Mouse (Mus musculus) midbrain, embryonic 14.5 days (tissue): Measurements from ENCODE around the gene Nop9. TPM values are rescaled to one million over a fixed set of nuclear protein-coding genes. Genes with fewer than 3 reads are reported as not detected.

ENCODE experiments used
- ATAC-seq: fragments of 200-750 bp; cut with Nextera tagmentation; 2 replicates; pipeline ENCODE4 v1.8.0; 2017; ENCODE audit warnings: moderate number of reproducible peaks, moderate library complexity; ENCODE audit not compliant: low FRiP score, low TSS enrichment
- DNase-seq: peaks from one replicate; pipeline ENCODE4 v3.0.0-alpha.2; 2015
- H3K27ac ChIP-seq: fragments of 300-500 bp; sonication (generic); replicated peaks from 2 replicates; pipeline ENCODE4 v1.5.1; 2014; ENCODE audit warnings: mild to moderate bottlenecking, low read depth, low read length, moderate library complexity
- H3K27me3 ChIP-seq: fragments of 300-500 bp; sonication (generic); 2 replicates; pipeline ENCODE4 v1.6.1; 2014; ENCODE audit warnings: low read length, control low read depth, mixed read lengths; ENCODE audit not compliant: control insufficient read depth, insufficient read depth
- H3K36me3 ChIP-seq: fragments of 300-500 bp; sonication (generic); 2 replicates; pipeline ENCODE4 v1.6.1; 2014; ENCODE audit warnings: low read length, control low read depth; ENCODE audit not compliant: control insufficient read depth, insufficient read depth
- H3K4me1 ChIP-seq: fragments of 300-500 bp; sonication (generic); 2 replicates; pipeline ENCODE4 v1.6.1; 2014; ENCODE audit warnings: mild to moderate bottlenecking, antibody characterized with exemption, low read length, control low read depth; ENCODE audit not compliant: control insufficient read depth, insufficient read depth
- H3K4me2 ChIP-seq: fragments of 300-500 bp; sonication (generic); 2 replicates; pipeline ENCODE4 v1.6.1; 2014; ENCODE audit warnings: mild to moderate bottlenecking, low read length, moderate library complexity
- H3K4me3 ChIP-seq: fragments of 300-500 bp; sonication (generic); replicated peaks from 2 replicates; pipeline ENCODE4 v1.5.1; 2014; ENCODE audit warnings: low read depth, low read length
- H3K9ac ChIP-seq: fragments of 300-500 bp; sonication (generic); replicated peaks from 2 replicates; pipeline ENCODE4 v1.6.1; 2014; ENCODE audit warnings: mild to moderate bottlenecking, low read length, moderate library complexity
- H3K9me3 ChIP-seq: fragments of 300-500 bp; sonication (generic); 2 replicates; pipeline ENCODE4 v1.6.1; 2016; ENCODE audit warnings: low read length, control low read depth, mixed read lengths; ENCODE audit not compliant: control insufficient read depth
- WGBS: fragments of 180-500 bp; shearing (Covaris S2); extraction: QIAGEN DNeasy Blood & Tissue Kit; methylation state at CpG from one replicate; pipeline ENCODE4 v1.1.7; 2014; 5-methylcytosine and 5-hydroxymethylcytosine counted together
- polyA plus RNA-seq: library from polyadenylated mRNA; unstranded; fragments of >200 nt; fragmentation: Nextera tagmentation; extraction: Ambion mirVana; gene quantifications from 2 replicates; pipeline ENCODE4 v1.2.1, GENCODE M21; 2014

Gene Nop9
- polyA plus RNA-seq, 1 experiment from 2014 or later = 31.2 TPM

GRCm38 (mm10) chr14:55733889-55734288 lies 11.6 kb upstream of the Nop9 start:
- H3K4me2 ChIP-seq = no peak overlapping the region
- H3K36me3 ChIP-seq = peaks cover 7% of the 10 kb centered on the region
- no peaks in the 10 kb centered on the region for H3K27me3 ChIP-seq
- WGBS = 78% methylated on average over 10 of the region's 10 CpGs
- no peak overlapping the region for H3K9ac ChIP-seq
- no peak overlapping the region for H3K27ac ChIP-seq
- DNase-seq (no peak), ATAC-seq (no peak)
- H3K4me1 ChIP-seq = no peaks in the 10 kb centered on the region
- no peaks in the 10 kb centered on the region for H3K9me3 ChIP-seq
- H3K4me3 ChIP-seq = no peak overlapping the region

DNA sequence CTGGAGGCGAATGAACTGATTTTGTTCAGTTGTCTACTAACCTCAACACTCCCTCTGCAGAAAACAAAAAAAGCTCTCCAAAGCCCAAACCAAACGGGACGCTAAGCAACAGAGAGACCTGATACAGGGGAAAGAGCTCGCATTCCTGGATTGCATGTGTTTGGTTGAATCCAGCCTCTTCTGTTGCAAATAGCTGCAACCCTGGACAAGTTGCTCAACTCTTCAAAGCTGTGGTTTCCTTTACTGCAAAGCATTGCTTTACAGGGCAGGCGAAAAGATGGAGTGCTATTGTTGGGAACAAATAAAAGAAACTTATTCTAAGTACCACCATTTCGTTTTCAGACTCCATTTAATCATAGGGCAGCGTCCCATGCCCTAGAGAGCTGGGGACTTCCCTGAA lies 10.6 kb upstream of the Nop9 start:
- no peaks in the 10 kb centered on the region for H3K4me1 ChIP-seq
- no peaks in the 10 kb centered on the region for H3K9me3 ChIP-seq
- no peak overlapping the region for H3K27ac ChIP-seq
- H3K4me3 ChIP-seq = no peak overlapping the region
- ATAC-seq (no peak), DNase-seq (no peak)
- H3K9ac ChIP-seq = no peak overlapping the region
- H3K36me3 ChIP-seq = peaks cover 17% of the 10 kb centered on the region
- no peak overlapping the region for H3K4me2 ChIP-seq
- 81% methylated on average over 7 of the region's 7 CpGs for WGBS
- H3K27me3 ChIP-seq = no peaks in the 10 kb centered on the region

GRCm38 (mm10) chr14:55735334-55735733 lies 10.2 kb upstream of the Nop9 start:
- no peaks in the 10 kb centered on the region for H3K9me3 ChIP-seq
- no peak for ATAC-seq
- no peak overlapping the region for H3K27ac ChIP-seq
- no peak overlapping the region for H3K9ac ChIP-seq
- DNase-seq = no peak
- H3K36me3 ChIP-seq = peaks cover 21% of the 10 kb centered on the region
- H3K4me3 ChIP-seq = no peak overlapping the region
- no peaks in the 10 kb centered on the region for H3K4me1 ChIP-seq
- H3K4me2 ChIP-seq = no peak overlapping the region
- WGBS = 71% methylated on average over 3 of the region's 3 CpGs
- H3K27me3 ChIP-seq = no peaks in the 10 kb centered on the region

DNA sequence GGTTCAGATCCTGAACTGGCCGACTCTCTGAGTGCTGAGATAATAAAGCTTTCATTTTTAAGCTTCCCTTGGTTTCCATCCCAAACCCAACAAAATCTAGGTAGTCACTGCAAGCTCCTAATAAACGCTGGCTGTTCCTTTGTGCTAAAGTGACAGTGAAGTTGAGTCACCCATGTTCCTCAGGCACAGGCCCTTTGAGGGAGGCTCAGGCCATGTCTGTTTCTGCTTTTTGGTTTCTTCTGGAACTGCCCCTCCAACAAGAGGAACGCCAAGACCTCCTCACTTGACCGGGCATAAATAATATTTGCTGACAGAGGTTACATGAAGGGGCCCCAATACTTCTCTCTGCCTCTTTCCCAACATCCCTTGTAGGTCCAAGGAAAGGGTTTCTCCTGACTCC lies 9.7 kb upstream of the Nop9 start:
- Histone ChIP-seq H3K27me3 (no peaks in the 10 kb centered on the region), H3K27ac (no peak overlapping the region), H3K9ac (no peak overlapping the region), H3K9me3 (no peaks in the 10 kb centered on the region), H3K36me3 (peaks cover 23% of the 10 kb centered on the region), H3K4me1 (no peaks in the 10 kb centered on the region), H3K4me2 (no peak overlapping the region), H3K4me3 (no peak overlapping the region)
- ATAC-seq = no peak
- 88% methylated on average over 4 of the region's 4 CpGs for WGBS
- no peak for DNase-seq

- no peaks in the 10 kb centered on the region for H3K9me3 ChIP-seq
- 87% methylated on average over 9 of the region's 9 CpGs for WGBS
- ATAC-seq (no peak), DNase-seq (no peak)
- no peak overlapping the region for H3K4me3 ChIP-seq
- H3K27me3 ChIP-seq = no peaks in the 10 kb centered on the region
- peaks cover 28% of the 10 kb centered on the region for H3K36me3 ChIP-seq
- H3K4me2 ChIP-seq = no peak overlapping the region
- H3K9ac ChIP-seq = no peak overlapping the region
- H3K4me1 ChIP-seq = no peaks in the 10 kb centered on the region
- H3K27ac ChIP-seq = no peak overlapping the region
These were observed 8.3 kb upstream of the Nop9 start for GRCm38 (mm10) chr14:55737086-55737687.

- peaks cover 30% of the 10 kb centered on the region for H3K36me3 ChIP-seq
- no peak overlapping the region for H3K4me3 ChIP-seq
- 24% methylated on average over 10 of the region's 10 CpGs for WGBS
- DNase-seq (peak; percentile 89), ATAC-seq (peak; percentile 59)
- no peak overlapping the region for H3K27ac ChIP-seq
- no peaks in the 10 kb centered on the region for H3K9me3 ChIP-seq
- peaks cover 18% of the 10 kb centered on the region for H3K4me1 ChIP-seq
- H3K4me2 ChIP-seq = peak overlapping the region; percentile 28
- no peak overlapping the region; the same call in 1 of the 2 replicates for H3K9ac ChIP-seq
- no peaks in the 10 kb centered on the region for H3K27me3 ChIP-seq
These were observed 1.8 kb upstream of the Nop9 start for GRCm38 (mm10) chr14:55743711-55744110.

- Histone ChIP-seq H3K36me3 (peaks cover 30% of the 10 kb centered on the region), H3K27me3 (no peaks in the 10 kb centered on the region), H3K4me1 (peaks cover 18% of the 10 kb centered on the region), H3K9me3 (no peaks in the 10 kb centered on the region), H3K27ac (peak overlapping the region; percentile 32; the same call in 1 of the 2 replicates), H3K9ac (peak overlapping the region; percentile 71), H3K4me3 (peak overlapping the region; percentile 85), H3K4me2 (peak overlapping the region; percentile 90)
- under 1% methylated on average over 31 of the region's 31 CpGs for WGBS
- ATAC-seq (no peak), DNase-seq (no peak)
These were observed 356 bp downstream of the Nop9 start for GRCm38 (mm10) chr14:55745861-55746237.

GRCm38 (mm10) chr14:55747051-55747847 lies 1.8 kb downstream of the Nop9 start:
- H3K27ac ChIP-seq = no peak overlapping the region
- no peaks in the 10 kb centered on the region for H3K27me3 ChIP-seq
- H3K9me3 ChIP-seq = no peaks in the 10 kb centered on the region
- peak overlapping the region; percentile 90 for H3K4me2 ChIP-seq
- H3K4me3 ChIP-seq = no peak overlapping the region
- no peak overlapping the region for H3K9ac ChIP-seq
- H3K36me3 ChIP-seq = peaks cover 39% of the 10 kb centered on the region
- DNase-seq (no peak), ATAC-seq (no peak)
- 91% methylated on average over 10 of the region's 10 CpGs for WGBS
- peaks cover 18% of the 10 kb centered on the region for H3K4me1 ChIP-seq

GRCm38 (mm10) chr14:55757566-55757965 lies 12.1 kb downstream of the Nop9 start:
- 85% methylated on average over 6 of the region's 6 CpGs for WGBS
- no peak overlapping the region for H3K4me3 ChIP-seq
- no peak overlapping the region for H3K9ac ChIP-seq
- H3K4me2 ChIP-seq = no peak overlapping the region
- H3K9me3 ChIP-seq = no peaks in the 10 kb centered on the region
- peaks cover 14% of the 10 kb centered on the region for H3K27me3 ChIP-seq
- H3K4me1 ChIP-seq = peaks cover 8% of the 10 kb centered on the region; the same call in 1 of the 2 replicates
- no peak for ATAC-seq
- no peak overlapping the region for H3K27ac ChIP-seq
- DNase-seq = no peak
- H3K36me3 ChIP-seq = peaks cover 39% of the 10 kb centered on the region
